Mouse (Mus musculus) cerebellum, adult 2 months (tissue): ENCODE results near the gene Srp54c. TPM values are rescaled to one million over a fixed set of nuclear protein-coding genes. Genes with fewer than 3 reads are reported as not detected.
"Not testable (repeated sequence)": the region's sequence is repeated elsewhere in the genome, so short reads cannot be mapped to it uniquely, and the experiment has no call there.

Source experiments
- DNase-seq, 2 experiments: peaks; one replicate each; pipeline ENCODE4 v3.0.0; 2021
- H3K27ac ChIP-seq: fragments of 200-500 bp; 2 replicates; pipeline ENCODE4 v1.5.1; 2012; ENCODE audit warnings: low read length, control low read depth, inconsistent platforms; ENCODE audit not compliant: insufficient read depth
- H3K27me3 ChIP-seq: fragments of 200-500 bp; 2 replicates; pipeline ENCODE4 v1.6.1; 2012; ENCODE audit warnings: inconsistent platforms, mild to moderate bottlenecking, low read length, moderate library complexity; ENCODE audit not compliant: control insufficient read depth, insufficient read depth
- H3K4me1 ChIP-seq: fragments of 200-500 bp; 2 replicates; pipeline ENCODE4 v1.6.1; 2011; ENCODE audit warnings: low read length; ENCODE audit not compliant: control insufficient read depth, insufficient read depth
- H3K4me3 ChIP-seq: fragments of 200-500 bp; replicated peaks from 2 replicates; pipeline ENCODE3; 2011; ENCODE audit warnings: mild to moderate bottlenecking, low read depth, low read length, control low read depth; ENCODE audit not compliant: insufficient read depth
- CTCF ChIP-seq: fragments of 200-500 bp; IDR thresholded peaks from 2 replicates; pipeline ENCODE4 v1.5.1; 2011; ENCODE audit warnings: low read depth, mild to moderate bottlenecking, control low read depth, low read length, moderate library complexity, borderline replicate concordance; ENCODE audit not compliant: insufficient read depth
- POLR2A ChIP-seq: fragments of 200-500 bp; IDR thresholded peaks from 2 replicates; pipeline ENCODE4 v1.6.1; 2011; ENCODE audit warnings: low read length, control low read depth, borderline replicate concordance; ENCODE audit not compliant: insufficient read depth
- WGBS: fragments of 180-500 bp; shearing (Covaris S2); methylation state at CpG from one replicate; pipeline ENCODE4 v1.1.7; 2018; 5-methylcytosine and 5-hydroxymethylcytosine counted together
- polyA plus RNA-seq: library from polyadenylated mRNA; depleted of rRNA; stranded (reverse); fragments of >200 nt; gene quantifications from 2 replicates; pipeline ENCODE4 v1.2.3, GENCODE M21; 2012

The Srp54c gene
- polyA plus RNA-seq, 1 experiment, result 66.2 TPM

GRCm38 (mm10) chr12:55272243-55272642, 42.3 kb downstream of the Srp54c start:
- no peaks in the 10 kb centered on the region for H3K27me3 ChIP-seq
- TF ChIP-seq POLR2A, result no peak
- TF ChIP-seq CTCF, result no peak
- no peak overlapping the region for H3K27ac ChIP-seq
- no peak overlapping the region for H3K4me3 ChIP-seq
- H3K4me1 ChIP-seq, result no peaks in the 10 kb centered on the region
- WGBS, result 51% methylated on average over 3 of the region's 3 CpGs
- DNase-seq, result no peak

- H3K27ac ChIP-seq, H3K4me3 ChIP-seq, H3K4me1 ChIP-seq, H3K27me3 ChIP-seq, DNase-seq: not testable (repeated sequence)
- 86% methylated on average over 4 of the region's 6 CpGs for WGBS
These were observed 47.6 kb downstream of the Srp54c start for GRCm38 (mm10) chr12:55277583-55277982.

GRCm38 (mm10) chr12:55298112-55298511, 68.1 kb downstream of the Srp54c start:
- Histone ChIP-seq H3K4me1 (peaks cover 3% of the 10 kb centered on the region; the same call in 1 of the 2 replicates), H3K27ac (no peak overlapping the region), H3K4me3 (no peak overlapping the region), H3K27me3 (no peaks in the 10 kb centered on the region)
- WGBS, result 92% methylated on average over 9 of the region's 9 CpGs
- no peak for DNase-seq
- TF ChIP-seq POLR2A (no peak), CTCF (no peak)

- DNase-seq, result no peak
- 91% methylated on average over 5 of the region's 5 CpGs for WGBS
- Histone ChIP-seq H3K27me3 (no peaks in the 10 kb centered on the region), H3K4me1 (peaks cover 3% of the 10 kb centered on the region; the same call in 1 of the 2 replicates), H3K27ac (no peak within 1 kb of the TSS), H3K4me3 (no peak within 1 kb of the TSS)
- TF ChIP-seq POLR2A (no peak), CTCF (no peak)
These were observed 69.4 kb downstream of the Srp54c start, which contains the start of gene 1110008L16Rik for GRCm38 (mm10) chr12:55299336-55299735. TSS of gene 1110008L16Rik (plus strand) at chr12:55299577.

GRCm38 (mm10) chr12:55300820-55301351, 70.9 kb downstream of the Srp54c start:
- TF ChIP-seq CTCF, result no peak
- TF ChIP-seq POLR2A, result no peak
- DNase-seq, result no peak
- Histone ChIP-seq H3K4me1 (peaks cover 3% of the 10 kb centered on the region; the same call in 1 of the 2 replicates), H3K27ac (no peak overlapping the region), H3K27me3 (no peaks in the 10 kb centered on the region), H3K4me3 (no peak overlapping the region)
- 72% methylated on average over 3 of the region's 3 CpGs for WGBS

GRCm38 (mm10) chr12:55301472-55302300, 71.7 kb downstream of the Srp54c start:
- H3K4me3 ChIP-seq, result peak overlapping the region; percentile 53
- TF ChIP-seq POLR2A, result no peak
- TF ChIP-seq CTCF, result no peak
- H3K4me1 ChIP-seq, result peaks cover 3% of the 10 kb centered on the region; the same call in 1 of the 2 replicates
- no peaks in the 10 kb centered on the region for H3K27me3 ChIP-seq
- DNase-seq, result peak in 1 of 2 experiments; percentile 19
- H3K27ac ChIP-seq, result no peak overlapping the region
- 28% methylated on average over 11 of the region's 11 CpGs for WGBS

- peak; percentile 40; the same call in 1 of the 2 replicates for TF ChIP-seq POLR2A
- no peak for TF ChIP-seq CTCF
- peak within 1 kb of the TSS; percentile 56; the same call in 1 of the 2 replicates for H3K27ac ChIP-seq
- peak; percentile 91 to 92 for DNase-seq
These were observed 72.8 kb downstream of the Srp54c start, which contains the start of gene Ppp2r3c for GRCm38 (mm10) chr12:55302485-55303441. TSS of gene Ppp2r3c (minus strand) at chr12:55302998.

More at GRCm38 (mm10) chr12:55302485-55303441, 72.8 kb downstream of the Srp54c start, which contains the start of gene Ppp2r3c:
- H3K4me3 ChIP-seq, result peak within 1 kb of the TSS; percentile 77
- H3K27me3 ChIP-seq, result no peaks in the 10 kb centered on the region
- WGBS, result under 1% methylated on average over 55 of the region's 55 CpGs
- peaks cover 3% of the 10 kb centered on the region; the same call in 1 of the 2 replicates for H3K4me1 ChIP-seq
